Mouse (Mus musculus): Measurements from ENCODE around the gene Atp11a. TPM values are rescaled to one million over a fixed set of nuclear protein-coding genes. Genes with fewer than 3 reads are reported as not detected.

Atp11a gene
- total RNA-seq, 4 experiments from 2014 or later: 52.3 to 65.7 (median 61.4) TPM

DNA sequence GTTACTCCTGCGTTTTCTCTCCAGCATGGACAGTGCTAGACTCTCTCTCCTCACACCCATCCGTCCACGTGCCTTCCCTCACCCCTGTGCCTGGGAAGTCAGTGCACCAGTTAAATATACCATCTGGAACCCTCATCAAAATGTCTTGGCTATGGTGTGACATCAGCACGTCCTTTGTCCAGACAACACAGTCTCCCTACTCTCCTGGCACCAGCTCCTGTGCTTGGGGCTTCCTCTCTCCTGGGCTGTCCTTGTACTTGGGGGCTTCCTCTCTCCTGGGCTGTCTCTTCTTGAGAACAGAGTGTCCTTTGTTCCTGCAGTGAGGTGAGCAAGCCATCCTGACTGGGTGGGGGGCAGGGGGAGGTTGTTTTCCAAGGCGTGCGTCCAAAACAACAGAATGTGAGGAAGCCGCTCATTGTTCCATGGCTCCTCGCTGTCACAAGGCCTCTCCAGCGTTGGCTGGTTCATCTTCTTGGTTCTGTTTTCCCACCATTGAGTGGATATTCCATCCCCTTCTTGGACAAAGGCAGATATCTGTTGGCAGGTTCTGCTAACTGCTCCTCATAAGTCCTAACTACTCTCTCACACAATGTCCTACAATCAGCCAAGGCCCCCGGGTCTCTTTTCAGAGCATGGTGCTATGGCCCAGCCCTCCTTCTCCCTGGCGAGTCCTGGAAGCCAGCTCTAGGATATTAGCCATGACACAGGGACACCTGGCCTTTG is 148.9 kb downstream of the Atp11a start:
- DNase-seq (ENCODE audit: low spot score in 2 of 2): no peak

DNA sequence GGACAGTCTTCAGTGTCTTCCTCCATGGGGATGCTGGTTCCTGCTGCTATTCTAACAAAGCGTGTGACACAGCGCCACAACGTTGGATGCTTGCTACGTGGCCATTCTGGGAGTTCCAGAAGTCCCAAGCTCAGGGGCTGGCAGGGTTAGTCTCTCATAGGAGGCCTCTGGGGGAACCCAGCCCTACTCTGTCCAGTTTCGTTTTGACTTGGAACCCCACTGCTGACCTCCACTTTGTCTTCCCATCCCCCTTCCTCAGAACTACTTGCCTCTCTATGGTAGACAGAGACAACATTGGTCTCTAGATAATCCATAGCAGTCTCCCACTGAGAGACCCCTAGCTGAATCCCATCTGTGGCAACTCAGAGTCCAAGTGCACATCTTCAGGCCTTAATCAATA is 149.8 kb downstream of the Atp11a start:
- DNase-seq (ENCODE audit: low spot score in 2 of 2): no peak

DNA sequence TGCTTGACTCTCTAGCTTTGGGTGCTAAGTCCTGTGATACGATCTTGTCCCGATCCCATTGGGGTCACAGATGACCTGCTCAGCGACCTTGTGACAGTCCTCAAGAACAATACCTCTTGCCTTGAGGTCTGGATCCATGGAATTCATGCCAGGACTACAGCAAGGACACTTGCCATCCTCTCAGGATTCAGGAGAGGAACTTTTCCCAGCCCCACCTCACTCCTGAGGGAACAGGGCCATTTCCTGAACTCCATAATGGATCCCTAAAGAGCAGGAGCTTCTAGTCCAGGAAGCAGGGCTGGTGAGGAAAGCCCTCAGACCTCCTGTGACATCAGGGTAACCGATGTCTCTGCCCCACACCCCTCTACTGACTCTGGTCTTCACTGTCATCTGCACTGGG is 150.9 kb downstream of the Atp11a start:
- DNase-seq (ENCODE audit: low spot score in 2 of 2): no peak

DNA sequence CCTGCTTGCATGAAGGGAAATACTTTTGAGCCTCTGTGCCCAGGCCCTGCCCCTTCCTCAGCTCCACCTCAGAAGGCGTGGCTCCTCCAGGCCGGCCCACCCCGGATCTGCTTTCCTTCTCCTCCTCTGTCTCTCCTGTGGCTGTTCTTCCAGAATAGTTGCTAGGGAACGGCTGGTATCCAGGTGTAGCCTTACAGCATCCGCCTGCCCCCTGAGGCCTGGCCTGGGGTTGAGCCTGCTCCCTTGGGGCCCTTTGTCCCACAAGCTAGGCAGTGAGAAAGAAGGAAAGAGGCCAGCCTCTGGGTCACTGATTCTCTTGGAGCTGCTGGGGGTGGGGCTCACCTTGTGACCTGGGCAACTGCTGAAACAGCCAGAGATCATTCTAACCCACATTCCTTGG is 155.2 kb downstream of the Atp11a start:
- no peak for DNase-seq (ENCODE audit: low spot score in 2 of 2)

DNA sequence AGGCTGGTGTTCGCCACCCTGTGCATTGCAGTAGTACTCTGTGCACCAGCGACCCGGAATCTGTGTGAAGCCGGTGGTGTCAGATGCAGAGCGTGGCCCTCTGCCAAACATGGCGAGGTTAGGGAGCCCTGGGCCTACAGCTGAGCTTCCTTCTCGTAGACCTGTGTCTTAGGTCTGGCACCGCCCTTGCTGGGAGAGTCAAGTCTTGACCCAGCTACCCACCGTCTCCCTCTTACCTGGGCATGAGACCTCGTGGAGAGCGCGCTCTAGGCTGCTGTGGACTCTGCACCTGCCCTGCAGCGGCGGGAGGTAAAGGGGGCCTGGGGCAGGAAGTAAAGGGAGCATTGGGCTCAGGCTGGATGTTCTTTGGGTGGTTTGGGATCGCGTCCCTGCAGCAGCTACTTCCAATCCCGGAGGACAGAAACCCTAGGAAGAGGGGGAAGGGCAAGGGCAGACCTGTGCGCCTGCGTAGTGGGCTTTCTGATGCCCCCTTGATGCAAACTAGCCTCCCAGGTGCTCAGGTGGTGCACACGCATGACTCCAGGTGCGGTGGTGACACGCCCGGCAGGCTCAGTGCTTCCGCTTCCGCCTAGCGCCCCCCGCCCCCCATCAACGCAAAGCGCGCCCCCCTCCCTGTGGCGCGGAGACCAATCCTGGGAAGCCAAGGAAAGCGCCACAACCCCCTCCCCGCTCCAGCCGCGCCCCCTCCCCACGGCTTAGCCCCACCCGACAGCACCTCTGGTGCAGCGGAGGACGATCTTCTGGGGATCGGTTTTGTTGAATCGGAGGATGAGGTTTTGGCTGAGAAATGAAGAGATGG is 158.6 kb downstream of the Atp11a start:
- DNase-seq (ENCODE audit: low spot score in 2 of 2): peak in 1 of 2 experiments; percentile 46

DNA sequence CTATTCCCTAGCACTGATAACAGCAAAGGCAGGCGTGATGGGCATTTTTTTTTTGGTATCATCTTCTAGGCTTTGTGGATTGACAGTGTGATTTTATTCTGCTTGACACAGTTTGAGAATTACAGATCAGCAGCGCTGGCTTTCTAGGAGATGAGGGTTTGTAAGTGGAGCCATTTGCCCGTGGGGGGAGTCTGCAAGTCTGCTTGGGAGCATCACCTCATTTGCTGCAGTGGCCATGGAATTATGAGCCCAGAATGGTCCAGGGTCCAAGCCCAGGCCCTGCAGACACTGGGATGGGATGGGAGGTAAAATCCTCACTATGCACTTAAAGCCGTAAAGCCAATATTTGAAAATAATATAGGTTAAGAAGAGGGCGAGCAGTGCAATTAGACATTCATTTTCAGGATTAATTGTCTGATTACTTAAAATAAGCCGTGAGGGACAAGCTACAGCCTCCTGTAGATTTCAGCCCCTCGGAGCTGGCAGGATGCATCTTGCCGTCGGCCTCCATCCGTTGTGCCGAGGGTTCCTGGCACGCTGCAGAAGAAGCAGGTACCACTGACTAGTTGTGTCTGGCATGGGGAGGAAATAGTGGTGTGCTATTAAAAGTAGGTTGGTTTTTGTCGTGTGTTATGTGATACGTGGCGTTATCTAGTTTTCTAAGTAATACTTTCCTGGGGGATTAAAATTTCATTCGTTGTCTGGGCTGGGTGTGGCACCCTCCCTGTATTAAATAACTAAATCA is 159.5 kb downstream of the Atp11a start:
- DNase-seq (ENCODE audit: low spot score in 2 of 2): no peak

DNA sequence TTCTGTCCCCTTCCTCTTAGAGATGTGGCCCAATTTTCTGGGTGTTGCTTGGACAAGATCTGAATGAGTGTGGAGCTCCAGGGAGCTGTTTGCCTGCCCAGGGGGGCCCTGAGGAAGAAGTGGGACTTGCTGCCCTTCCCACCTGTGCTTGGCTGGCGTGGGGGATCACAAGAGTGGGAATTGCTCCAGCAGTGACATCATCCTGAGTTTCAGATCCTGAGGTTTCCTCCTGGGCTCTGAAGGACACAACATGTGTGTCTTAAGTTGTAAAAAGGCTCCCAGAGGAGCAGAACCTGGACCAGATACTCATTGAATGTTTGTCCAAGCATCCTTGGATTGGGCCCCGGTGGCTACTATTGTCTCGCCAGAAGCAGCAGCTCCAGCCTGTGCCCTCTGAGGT is 160.2 kb downstream of the Atp11a start:
- no peak for DNase-seq (ENCODE audit: low spot score in 2 of 2)

DNA sequence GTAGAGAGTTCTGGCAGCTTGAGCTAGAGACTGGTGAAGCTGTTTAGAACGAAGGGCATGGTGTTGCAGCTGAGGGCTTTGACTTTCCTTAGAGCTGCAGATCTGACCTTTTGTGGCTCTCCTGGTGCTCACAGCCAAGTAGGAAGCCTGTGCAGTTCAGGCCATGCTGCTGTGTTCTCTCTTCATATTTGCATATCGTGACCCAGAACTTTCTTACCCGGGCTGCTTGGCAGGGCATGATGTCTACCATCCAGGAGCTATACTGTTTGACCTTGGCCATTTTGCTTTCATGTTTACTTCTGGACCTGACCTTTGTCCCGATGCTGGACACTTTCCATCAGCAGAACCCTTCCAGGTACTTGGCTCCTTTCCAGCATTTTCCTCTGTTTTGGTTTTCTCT is 161.0 kb downstream of the Atp11a start:
- DNase-seq (ENCODE audit: low spot score in 2 of 2): no peak

Other genes starting within 250 kb of the Atp11a start
- not detected for gene Spaca7, start 184.0 kb upstream of the Atp11a start, total RNA-seq (2022)
- 10 to 100 TPM; 37.2 to 39.1 (median 38.6) TPM for gene Tubgcp3, start 84.8 kb upstream of the Atp11a start, total RNA-seq (2022)
- gene Mcf2l, start 116.8 kb downstream of the Atp11a start, total RNA-seq (2022): 100 to 1,000 TPM; 209 to 241 (median 226) TPM